Mouse (Mus musculus) cerebellum, postnatal 14 days (tissue): Measurements from ENCODE around the gene Pfkp.

Experiments used
- DNase-seq, 2 experiments: peaks; one replicate each; pipeline ENCODE4 v3.0.0; 2021; ENCODE audit warnings: mixed read lengths in 2 of 2

Gene Pfkp

GRCm38 (mm10) chr13:6648669-6649233, at the start of gene Pfkp:
Pfkp (minus strand) TSS chr13:6648777.
- DNase-seq, result peak; percentile 93 to 94

DNA sequence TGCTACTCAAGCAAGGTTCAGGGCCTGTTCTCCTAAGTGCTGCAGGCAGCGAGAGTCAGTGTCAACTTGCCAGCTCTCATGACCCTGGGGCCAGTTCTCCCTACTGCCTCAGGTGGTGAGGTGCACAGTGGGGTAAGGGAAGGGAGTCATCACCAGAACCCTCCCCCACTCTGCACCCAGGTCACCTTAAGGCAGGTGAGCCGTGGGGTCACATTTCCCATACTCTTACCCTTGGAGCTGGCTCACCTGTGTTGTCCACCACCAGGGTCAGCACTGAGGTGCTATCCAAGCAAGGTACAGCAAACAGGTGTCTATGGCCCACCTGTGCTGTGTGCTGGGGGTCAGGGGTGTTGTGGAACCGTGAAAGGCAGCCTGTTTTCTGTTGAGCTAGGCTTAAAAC, 42.0 kb upstream of the Pfkp start:
- DNase-seq, result no peak

GRCm38 (mm10) chr13:6689962-6690361, 41.4 kb upstream of the Pfkp start:
- DNase-seq, result peak; percentile 57 to 74

- DNase-seq, result peak; percentile 53 to 59
Observed at GRCm38 (mm10) chr13:6688790-6689433, 40.3 kb upstream of the Pfkp start.

DNA sequence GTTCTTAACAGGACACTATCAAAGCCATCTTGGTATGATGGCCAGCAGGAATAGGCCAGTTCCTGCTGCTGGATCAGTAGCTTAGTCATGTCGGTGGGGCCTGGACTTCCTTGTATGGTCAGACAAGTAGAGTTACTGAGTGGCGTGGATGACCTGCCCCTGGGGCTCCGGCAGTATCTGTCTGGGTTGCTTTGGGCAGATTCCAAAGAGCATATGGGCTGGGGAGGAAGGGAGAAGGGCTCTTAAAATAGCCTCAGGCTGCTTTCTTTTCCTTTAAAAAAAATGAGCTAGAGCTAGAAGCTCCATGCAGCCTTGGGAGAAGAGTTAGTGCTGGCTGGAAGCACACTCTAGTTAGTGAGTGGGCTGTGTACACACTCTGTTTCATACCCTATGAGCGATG, 18.3 kb upstream of the Pfkp start:
- DNase-seq, result peak; percentile 44 to 69

DNA sequence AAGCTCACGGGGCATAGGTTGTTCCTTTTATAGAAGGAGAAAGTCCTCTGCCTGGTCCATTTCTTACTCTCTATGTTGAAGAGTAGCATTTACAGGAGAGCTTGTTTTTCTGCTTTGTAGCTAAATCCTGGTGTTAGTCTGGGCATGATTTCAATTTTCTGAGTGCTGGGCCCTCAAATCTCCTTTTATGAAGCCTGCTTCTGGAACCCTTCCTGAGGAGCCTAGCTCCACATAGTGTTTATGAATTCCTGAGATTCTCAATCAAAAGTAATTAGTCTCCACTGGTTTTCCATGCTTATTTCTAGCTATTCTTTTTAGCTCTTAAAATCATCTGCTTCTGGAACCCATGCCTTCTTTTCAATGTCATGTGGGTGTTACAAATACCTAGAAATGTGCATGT, 16.9 kb upstream of the Pfkp start:
- no peak for DNase-seq

- no peak for DNase-seq
Observed at GRCm38 (mm10) chr13:6664216-6664615, 15.6 kb upstream of the Pfkp start.

GRCm38 (mm10) chr13:6659314-6659713, 10.7 kb upstream of the Pfkp start:
- no peak for DNase-seq

GRCm38 (mm10) chr13:6657300-6657699, 8.7 kb upstream of the Pfkp start:
- no peak for DNase-seq

DNA sequence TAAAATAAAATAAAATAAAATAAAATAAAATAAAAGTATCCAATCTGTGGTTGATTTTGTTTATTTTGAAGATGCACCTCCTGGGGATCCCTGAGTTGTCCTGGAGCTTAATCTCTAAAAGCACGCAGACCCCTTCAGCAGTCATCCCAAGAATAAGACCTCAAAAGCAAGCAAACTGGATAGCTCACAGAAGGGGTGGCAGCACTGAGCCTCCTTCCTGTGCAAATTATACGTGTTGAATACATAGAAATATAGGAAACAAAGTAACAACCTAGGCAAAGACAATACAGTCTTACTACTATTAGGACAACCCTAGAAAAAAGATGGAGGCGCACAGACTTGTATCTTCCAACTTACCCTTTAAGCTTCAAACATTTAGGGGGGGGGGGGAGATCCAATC, 965 bp upstream of the Pfkp start:
- no peak for DNase-seq

GRCm38 (mm10) chr13:6647992-6648668, 447 bp downstream of the Pfkp start:
- peak; percentile 47 to 59 for DNase-seq

DNA sequence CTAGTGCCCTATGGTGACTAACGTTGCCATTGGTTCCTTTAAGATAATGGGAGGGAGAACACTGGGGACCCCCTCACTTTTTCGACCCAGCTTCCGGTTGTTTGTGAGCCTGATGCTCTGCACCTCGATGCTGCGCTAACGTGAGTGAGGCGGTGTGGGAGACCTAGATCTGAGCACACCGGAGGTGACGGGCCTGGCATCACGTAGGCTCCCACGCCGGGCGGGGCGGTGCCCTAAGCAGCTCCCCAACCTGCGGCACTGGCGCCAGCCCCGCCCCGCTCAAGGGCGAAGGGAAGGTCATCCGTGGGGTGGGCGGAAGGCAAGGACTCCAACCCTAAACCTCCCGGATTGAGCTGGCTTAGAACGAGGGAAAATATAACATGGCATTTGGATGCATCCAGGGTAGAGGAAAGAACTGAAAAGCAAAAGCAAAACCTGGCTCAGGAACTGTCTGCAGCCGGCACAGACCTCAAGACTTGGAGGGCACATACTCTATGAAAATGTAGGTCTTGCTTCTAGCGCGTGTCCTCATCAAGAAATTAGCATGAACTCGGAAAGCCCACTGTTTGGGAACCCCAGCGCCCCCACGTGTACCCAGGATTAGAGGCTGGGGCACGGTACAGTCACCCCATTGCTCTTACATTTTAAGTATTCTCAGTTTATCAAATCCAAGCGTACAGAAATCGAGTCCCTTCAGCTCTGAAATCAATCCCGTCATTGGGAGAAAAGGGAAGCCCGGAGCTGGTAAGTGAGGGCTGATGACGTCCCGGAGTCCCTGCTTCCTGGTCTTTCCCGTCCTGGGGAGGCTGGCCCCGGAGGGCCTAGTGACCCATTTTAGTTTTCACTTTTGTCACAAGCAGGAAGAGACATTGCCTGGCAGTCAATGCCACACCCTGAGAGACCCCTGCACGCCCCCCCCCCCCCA, 1.2 kb downstream of the Pfkp start:
- DNase-seq, result peak; percentile 82 to 85

- DNase-seq, result no peak
Observed at GRCm38 (mm10) chr13:6646674-6647066, 1.9 kb downstream of the Pfkp start.

DNA sequence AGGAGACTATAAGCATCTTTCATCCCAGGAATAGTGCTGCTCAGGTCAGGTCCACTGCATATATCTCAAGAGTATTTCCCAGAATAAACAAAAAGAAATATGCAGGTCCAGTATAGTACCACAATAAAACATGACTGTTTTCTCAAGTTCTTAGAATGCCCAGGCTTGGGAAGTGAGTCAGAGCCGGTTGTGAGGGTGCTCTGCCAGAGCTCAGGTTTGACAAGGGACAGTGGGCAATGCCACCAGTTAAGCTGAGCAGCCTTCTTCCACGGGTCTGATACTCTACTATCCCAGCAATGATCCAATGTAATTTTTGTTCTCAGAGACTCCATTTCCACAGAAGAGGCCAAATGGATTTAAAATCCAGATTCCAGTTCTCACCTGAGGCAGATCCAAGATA, 2.3 kb downstream of the Pfkp start:
- no peak for DNase-seq

DNA sequence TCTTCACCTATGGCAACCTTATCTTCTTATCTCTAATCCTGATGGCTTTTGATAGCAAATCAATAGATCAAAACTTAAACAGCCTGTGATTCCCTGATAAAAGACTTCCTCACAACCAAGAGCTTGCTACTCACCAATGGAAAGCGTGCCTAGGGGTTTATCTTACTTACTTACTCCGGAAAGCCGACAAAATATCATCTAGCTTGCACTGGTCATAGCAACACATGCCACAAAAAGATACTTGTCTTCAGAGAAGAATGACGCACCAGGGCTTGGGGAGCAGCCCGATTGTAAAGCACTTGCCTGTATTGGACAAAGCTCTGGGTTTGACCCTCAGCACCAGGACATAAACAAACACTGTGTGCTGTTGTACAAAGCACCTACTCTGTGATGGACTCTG, 4.6 kb downstream of the Pfkp start:
- no peak for DNase-seq

- no peak for DNase-seq
Observed at GRCm38 (mm10) chr13:6643026-6643425, 5.6 kb downstream of the Pfkp start.

GRCm38 (mm10) chr13:6642453-6642852, 6.1 kb downstream of the Pfkp start:
- DNase-seq, result no peak

- DNase-seq, result no peak
Observed at GRCm38 (mm10) chr13:6641497-6641896, 7.1 kb downstream of the Pfkp start.

- no peak for DNase-seq
Observed at GRCm38 (mm10) chr13:6639507-6640030, 9.0 kb downstream of the Pfkp start.

GRCm38 (mm10) chr13:6638976-6639375, 9.6 kb downstream of the Pfkp start:
- no peak for DNase-seq

- DNase-seq, result no peak
Observed at GRCm38 (mm10) chr13:6638425-6638824, 10.2 kb downstream of the Pfkp start.

GRCm38 (mm10) chr13:6637534-6638124, 10.9 kb downstream of the Pfkp start:
- no peak for DNase-seq

- DNase-seq, result no peak
Observed at GRCm38 (mm10) chr13:6636976-6637375, 11.6 kb downstream of the Pfkp start.
